Mouse (Mus musculus): Measurements from ENCODE around the gene Kcnq1. TPM values are rescaled to one million over a fixed set of nuclear protein-coding genes. Genes with fewer than 3 reads are reported as not detected.

Kcnq1 gene
- not detected in 4 replicates for total RNA-seq (2023)

GRCm38 (mm10) chr7:143106062-143106461, at the start of gene Kcnq1:
Gene Kcnq1, plus strand, starts transcription at chr7:143106362.

GRCm38 (mm10) chr7:143068882-143069591, 37.1 kb upstream of the Kcnq1 start, which contains the start of gene Tssc4:
Gene Tssc4, plus strand, starts transcription at chr7:143069249.

GRCm38 (mm10) chr7:143094592-143095553, 11.3 kb upstream of the Kcnq1 start, which contains the start of gene Trpm5:
Gene Trpm5, minus strand, starts transcription at chr7:143094642.

GRCm38 (mm10) chr7:143460874-143461273, 354.7 kb downstream of the Kcnq1 start, which contains the start of gene Cdkn1c:
Gene Cdkn1c, minus strand, starts transcription at chr7:143461050.

GRCm38 (mm10) chr7:143473347-143474101, 367.4 kb downstream of the Kcnq1 start, which contains the start of gene Slc22a18:
Gene Slc22a18, plus strand, starts transcription at chr7:143473736.

Other genes starting within 250 kb of the Kcnq1 start
- not detected in 4 replicates for gene Th, start 175.2 kb upstream of the Kcnq1 start, total RNA-seq (2023)
- gene Ascl2, start 137.1 kb upstream of the Kcnq1 start, total RNA-seq (2023), result not detected in 4 replicates
- gene Tspan32, start 101.3 kb upstream of the Kcnq1 start, total RNA-seq (2023), result 139 to 151 TPM (median 148 TPM) in 4 replicates
- gene Cd81, start 53.6 kb upstream of the Kcnq1 start, total RNA-seq (2023), result 212 to 228 TPM (median 220 TPM) in 4 replicates
- gene Tssc4, start 37.1 kb upstream of the Kcnq1 start, total RNA-seq (2023), result 20.2 to 23.2 TPM (median 22.1 TPM) in 4 replicates
- gene Trpm5, start 11.7 kb upstream of the Kcnq1 start, total RNA-seq (2023), result 1.5 to 3.3 TPM (median 2.1 TPM) in 4 replicates

Data from B cell, adult 62 days (primary cell).